Mouse (Mus musculus) forebrain, embryonic 12.5 days (tissue): Measurements from ENCODE around the gene Mpzl1. TPM values are rescaled to one million over a fixed set of nuclear protein-coding genes. Genes with fewer than 3 reads are reported as not detected.
"Not testable (repeated sequence)": the region's sequence is repeated elsewhere in the genome, so short reads cannot be mapped to it uniquely, and the experiment has no call there.

Source experiments
- ATAC-seq: fragments of 200-750 bp; cut with Nextera tagmentation; 2 replicates; pipeline ENCODE4 v1.8.0; 2017; ENCODE audit warnings: moderate TSS enrichment; ENCODE audit not compliant: low FRiP score
- H3K27ac ChIP-seq: fragments of 300-500 bp; sonication (generic); 2 replicates; pipeline ENCODE4 v1.5.1; 2016; ENCODE audit warnings: mild to moderate bottlenecking
- H3K27me3 ChIP-seq: fragments of 300-500 bp; sonication (generic); 2 replicates; pipeline ENCODE4 v1.6.1; 2016; ENCODE audit warnings: mild to moderate bottlenecking
- H3K36me3 ChIP-seq: fragments of 300-500 bp; sonication (generic); replicated peaks from 2 replicates; pipeline ENCODE4 v1.6.1; 2016; ENCODE audit warnings: mild to moderate bottlenecking
- H3K4me1 ChIP-seq: fragments of 300-500 bp; sonication (generic); 2 replicates; pipeline ENCODE4 v1.6.1; 2016
- H3K4me2 ChIP-seq: fragments of 300-500 bp; sonication (generic); 2 replicates; pipeline ENCODE4 v1.6.1; 2016; ENCODE audit warnings: mild to moderate bottlenecking, moderate library complexity
- H3K4me3 ChIP-seq: fragments of 300-500 bp; sonication (generic); replicated peaks from 2 replicates; pipeline ENCODE4 v1.5.1; 2016; ENCODE audit warnings: mild to moderate bottlenecking
- H3K9ac ChIP-seq: fragments of 300-500 bp; sonication (generic); 2 replicates; pipeline ENCODE4 v1.6.1; 2016; ENCODE audit warnings: mild to moderate bottlenecking
- H3K9me3 ChIP-seq: fragments of 300-500 bp; sonication (generic); 2 replicates; pipeline ENCODE4 v1.6.1; 2016
- WGBS: fragments of 180-500 bp; shearing (Covaris S2); methylation state at CpG from one replicate; pipeline ENCODE4 v1.1.7; 2016; 5-methylcytosine and 5-hydroxymethylcytosine counted together
- polyA plus RNA-seq: library from polyadenylated mRNA; unstranded; fragments of >200 nt; fragmentation: Nextera tagmentation; extraction: Ambion mirVana; gene quantifications from 2 replicates; pipeline ENCODE4 v1.2.1, GENCODE M21; 2016

Gene Mpzl1
- 125 and 126 TPM in 2 replicates for polyA plus RNA-seq

GRCm38 (mm10) chr1:165634151-165634884 is at the start of gene Mpzl1:
Mpzl1 (minus strand) TSS chr1:165634538.
- Histone ChIP-seq H3K9me3 (no peaks in the 10 kb centered on the region), H3K27me3 (no peaks in the 10 kb centered on the region), H3K27ac (peak within 1 kb of the TSS; percentile 97), H3K4me2 (peak within 1 kb of the TSS; percentile 69), H3K4me1 (peaks cover 38% of the 10 kb centered on the region), H3K36me3 (0 out of 2 replicates have a peak, but pooled peaks cover 2% of the 10 kb centered on the region), H3K4me3 (peak within 1 kb of the TSS; percentile 85), H3K9ac (peak within 1 kb of the TSS; percentile 86)
- under 1% methylated on average over 67 of the region's 73 CpGs for WGBS
- peak; percentile 100 for ATAC-seq

- no peaks in the 10 kb centered on the region for H3K9me3 ChIP-seq
- 86% methylated on average over 18 of the region's 18 CpGs for WGBS
- H3K4me2 ChIP-seq, result no peak overlapping the region
- H3K27me3 ChIP-seq, result no peaks in the 10 kb centered on the region
- no peak overlapping the region for H3K4me3 ChIP-seq
- H3K36me3 ChIP-seq, result no peaks in the 10 kb centered on the region
- H3K9ac ChIP-seq, result no peak overlapping the region
- ATAC-seq, result no peak
- H3K27ac ChIP-seq, result no peak overlapping the region
- peaks cover 4% of the 10 kb centered on the region; the same call in 1 of the 2 replicates for H3K4me1 ChIP-seq
Measured at GRCm38 (mm10) chr1:165682056-165682853, 47.9 kb upstream of the Mpzl1 start.

- 79% methylated on average over 13 of the region's 13 CpGs for WGBS
- ATAC-seq, result no peak
- Histone ChIP-seq H3K27ac (no peak overlapping the region), H3K9ac (no peak overlapping the region), H3K4me3 (no peak overlapping the region), H3K36me3 (no peaks in the 10 kb centered on the region), H3K27me3 (no peaks in the 10 kb centered on the region), H3K4me2 (no peak overlapping the region), H3K9me3 (no peaks in the 10 kb centered on the region), H3K4me1 (no peaks in the 10 kb centered on the region)
Measured at GRCm38 (mm10) chr1:165681045-165681794, 46.9 kb upstream of the Mpzl1 start.

DNA sequence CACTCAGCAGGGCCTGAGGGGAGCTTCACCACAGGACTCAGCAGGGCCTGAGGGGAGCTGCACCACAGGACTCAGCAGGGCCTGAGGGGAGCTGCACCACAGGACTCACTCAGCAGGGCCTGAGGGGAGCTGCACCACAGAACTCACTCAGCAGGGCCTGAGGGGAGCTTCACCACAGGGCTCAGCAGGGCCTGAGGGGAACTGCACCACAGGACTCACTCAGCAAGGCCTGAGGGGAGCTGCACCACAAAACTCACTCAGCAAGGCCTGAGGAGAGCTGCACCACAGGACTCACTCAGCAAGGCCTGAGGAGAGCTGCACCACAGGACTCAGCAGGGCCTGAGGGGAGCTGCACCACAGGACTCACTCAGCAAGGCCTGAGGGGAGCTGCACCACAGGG is 45.7 kb upstream of the Mpzl1 start:
- H3K4me3 ChIP-seq, H3K36me3 ChIP-seq, H3K27me3 ChIP-seq, H3K9me3 ChIP-seq, H3K9ac ChIP-seq, H3K4me2 ChIP-seq, H3K4me1 ChIP-seq, ATAC-seq, H3K27ac ChIP-seq: not testable (repeated sequence)

DNA sequence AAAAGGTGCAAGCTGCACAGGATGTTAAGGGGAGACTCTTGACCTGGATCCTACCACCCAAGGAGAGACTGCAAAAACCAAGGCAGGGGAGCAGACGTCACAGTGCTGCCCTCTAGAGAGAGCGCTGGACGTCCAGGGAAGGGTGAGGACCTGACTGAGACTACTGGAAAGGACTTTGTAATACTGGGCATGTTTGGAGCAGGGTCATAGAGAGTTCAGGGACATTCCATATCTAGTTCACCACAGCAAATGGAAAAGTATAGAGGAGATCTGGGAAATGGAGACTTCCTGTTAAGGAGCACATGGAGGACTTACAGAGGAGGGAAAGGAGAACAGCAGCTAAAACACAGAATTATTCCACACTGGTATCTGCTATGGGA is 45.3 kb upstream of the Mpzl1 start:
- H3K4me2 ChIP-seq, result no peak overlapping the region
- H3K4me1 ChIP-seq, result no peaks in the 10 kb centered on the region
- no peaks in the 10 kb centered on the region for H3K9me3 ChIP-seq
- no peaks in the 10 kb centered on the region for H3K27me3 ChIP-seq
- no peaks in the 10 kb centered on the region for H3K36me3 ChIP-seq
- H3K27ac ChIP-seq, result no peak overlapping the region
- no peak for ATAC-seq
- H3K4me3 ChIP-seq, result no peak overlapping the region
- H3K9ac ChIP-seq, result no peak overlapping the region
- WGBS, result 21% methylated on average over 3 of the region's 3 CpGs

- H3K36me3 ChIP-seq, result no peaks in the 10 kb centered on the region
- no peak overlapping the region for H3K4me3 ChIP-seq
- H3K4me2 ChIP-seq, result no peak overlapping the region
- WGBS, result 64% methylated on average over 15 of the region's 15 CpGs
- H3K27ac ChIP-seq, result no peak overlapping the region
- no peaks in the 10 kb centered on the region for H3K27me3 ChIP-seq
- no peak overlapping the region for H3K9ac ChIP-seq
- no peak for ATAC-seq
- H3K9me3 ChIP-seq, result no peaks in the 10 kb centered on the region
- no peaks in the 10 kb centered on the region for H3K4me1 ChIP-seq
Measured at GRCm38 (mm10) chr1:165678861-165679617, 44.7 kb upstream of the Mpzl1 start.

DNA sequence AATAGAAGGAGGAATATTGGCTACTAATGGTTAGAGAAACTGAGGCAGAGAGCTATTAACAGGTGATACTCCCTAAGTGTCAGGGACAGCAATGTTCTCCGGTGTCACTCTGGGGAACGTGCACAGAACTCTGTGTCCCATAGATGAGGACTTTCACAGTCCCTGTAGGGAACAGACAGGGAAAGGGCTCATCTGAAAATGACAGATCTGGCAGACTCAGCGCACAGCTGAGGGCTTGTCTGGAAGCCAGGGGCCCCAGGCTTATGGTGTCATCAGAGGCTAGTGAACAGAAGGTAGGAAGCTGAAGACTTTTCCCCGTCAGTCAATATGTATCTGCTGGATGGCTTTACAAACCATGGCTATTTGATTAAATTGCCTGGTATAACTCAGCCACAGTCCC is 43.2 kb upstream of the Mpzl1 start:
- Histone ChIP-seq H3K27me3 (no peaks in the 10 kb centered on the region), H3K9ac (no peak overlapping the region), H3K9me3 (no peaks in the 10 kb centered on the region), H3K4me1 (no peaks in the 10 kb centered on the region), H3K36me3 (no peaks in the 10 kb centered on the region), H3K4me2 (no peak overlapping the region), H3K27ac (no peak overlapping the region), H3K4me3 (no peak overlapping the region)
- 64% methylated on average over 4 of the region's 4 CpGs for WGBS
- ATAC-seq, result no peak

- WGBS, result 72% methylated on average over 3 of the region's 3 CpGs
- H3K4me1 ChIP-seq, result no peaks in the 10 kb centered on the region
- H3K9me3 ChIP-seq, result no peaks in the 10 kb centered on the region
- H3K27ac ChIP-seq, result no peak overlapping the region
- no peak overlapping the region for H3K4me2 ChIP-seq
- H3K27me3 ChIP-seq, result no peaks in the 10 kb centered on the region
- ATAC-seq, result no peak
- H3K36me3 ChIP-seq, result no peaks in the 10 kb centered on the region
- no peak overlapping the region for H3K4me3 ChIP-seq
- no peak overlapping the region for H3K9ac ChIP-seq
Measured at GRCm38 (mm10) chr1:165676993-165677392, 42.7 kb upstream of the Mpzl1 start.

- no peak overlapping the region for H3K27ac ChIP-seq
- no peak overlapping the region for H3K4me3 ChIP-seq
- no peak overlapping the region for H3K9ac ChIP-seq
- WGBS, result 86% methylated on average over 9 of the region's 9 CpGs
- no peak for ATAC-seq
- H3K4me1 ChIP-seq, result no peaks in the 10 kb centered on the region
- H3K36me3 ChIP-seq, result no peaks in the 10 kb centered on the region
- no peaks in the 10 kb centered on the region for H3K27me3 ChIP-seq
- no peak overlapping the region for H3K4me2 ChIP-seq
- H3K9me3 ChIP-seq, result no peaks in the 10 kb centered on the region
Measured at GRCm38 (mm10) chr1:165675167-165675566, 40.8 kb upstream of the Mpzl1 start.

DNA sequence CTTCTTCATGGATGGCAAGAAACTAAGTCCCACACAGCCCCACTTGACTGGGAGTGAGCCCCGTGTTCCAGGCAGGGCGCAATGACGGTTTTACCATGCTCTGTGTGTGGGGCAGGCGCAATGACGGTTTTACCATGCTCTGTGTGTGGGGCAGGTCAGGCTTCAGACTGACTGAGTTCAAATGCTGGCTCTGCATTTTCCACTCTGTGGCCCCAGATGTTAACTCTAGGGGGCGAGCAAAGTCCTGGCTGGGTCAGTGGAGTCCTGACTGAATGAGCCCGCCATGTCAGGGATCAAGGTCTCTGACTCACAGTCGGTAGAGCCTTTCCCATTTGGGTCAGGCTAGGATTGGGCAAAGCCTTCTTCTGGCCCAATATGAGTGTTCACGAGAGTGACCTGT is 38.0 kb upstream of the Mpzl1 start:
- H3K4me1 ChIP-seq, result no peaks in the 10 kb centered on the region
- H3K9me3 ChIP-seq, result no peaks in the 10 kb centered on the region
- no peak for ATAC-seq
- no peaks in the 10 kb centered on the region for H3K27me3 ChIP-seq
- H3K27ac ChIP-seq, result no peak overlapping the region
- H3K36me3 ChIP-seq, result no peaks in the 10 kb centered on the region
- no peak overlapping the region for H3K4me3 ChIP-seq
- H3K9ac ChIP-seq, result no peak overlapping the region
- WGBS, result 77% methylated on average over 9 of the region's 9 CpGs
- no peak overlapping the region for H3K4me2 ChIP-seq

DNA sequence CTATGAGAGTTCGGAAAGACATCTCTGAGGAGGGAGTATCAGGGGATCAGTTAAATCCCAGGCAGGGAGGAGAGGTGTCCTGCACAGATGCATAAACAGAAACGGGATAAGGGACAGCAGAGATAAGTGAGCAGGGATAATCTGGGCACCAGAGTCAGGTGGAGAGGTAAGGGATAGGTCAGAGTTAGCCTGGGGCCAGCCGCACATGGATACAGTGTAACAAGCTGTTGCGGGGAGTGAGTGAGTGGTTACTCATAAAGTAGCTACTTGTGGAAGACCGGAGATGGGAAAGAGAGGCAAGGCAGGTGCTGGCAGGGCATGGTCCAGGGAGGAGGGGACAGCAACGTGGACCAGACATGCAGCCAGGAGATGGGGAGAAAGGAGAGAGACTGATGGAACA is 35.7 kb upstream of the Mpzl1 start:
- no peak for ATAC-seq
- no peaks in the 10 kb centered on the region for H3K9me3 ChIP-seq
- H3K9ac ChIP-seq, result no peak overlapping the region
- no peaks in the 10 kb centered on the region for H3K4me1 ChIP-seq
- no peak overlapping the region for H3K4me3 ChIP-seq
- no peak overlapping the region for H3K27ac ChIP-seq
- 88% methylated on average over 6 of the region's 6 CpGs for WGBS
- H3K4me2 ChIP-seq, result no peak overlapping the region
- H3K27me3 ChIP-seq, result no peaks in the 10 kb centered on the region
- H3K36me3 ChIP-seq, result no peaks in the 10 kb centered on the region

GRCm38 (mm10) chr1:165668904-165669303 is 34.6 kb upstream of the Mpzl1 start:
- Histone ChIP-seq H3K4me3 (no peak overlapping the region), H3K27me3 (no peaks in the 10 kb centered on the region), H3K9ac (no peak overlapping the region), H3K4me2 (no peak overlapping the region), H3K4me1 (no peaks in the 10 kb centered on the region), H3K27ac (no peak overlapping the region), H3K36me3 (no peaks in the 10 kb centered on the region), H3K9me3 (no peaks in the 10 kb centered on the region)
- 85% methylated on average over 4 of the region's 4 CpGs for WGBS
- no peak for ATAC-seq
